In genomic region chr2:156394282-156394681, GRCm38 (mm10) we compare ENCODE assay signal across 18 mouse cellular contexts. TPM values are rescaled to one million over a fixed set of nuclear protein-coding genes. Genes with fewer than 3 reads are reported as not detected.
DNase-seq lines count a peak whose midpoint lies in the region; ATAC-seq and TF ChIP-seq lines count a peak whose summit lies in the region.
"Had no signal": no experiment of that assay in that cellular context is flagged by ENCODE, and none has a peak within 500 bp of the region (broad histone marks: within the 10 kb centered on the region; RNA-seq: fewer than 3 reads in every experiment).

No protein-coding gene starts in this region.

- no peak overlapping the region for H3K4me2 ChIP-seq in hindbrain, postnatal 0 days (ENCODE audit: low read depth, low read length)
- H3K4me2 ChIP-seq in hindbrain, embryonic 11.5 days (replicated peaks; ENCODE audit: low read depth, low read length), result no peak overlapping the region
- no peak overlapping the region for H3K4me2 ChIP-seq in midbrain, postnatal 0 days (ENCODE audit: low read depth, low read length, poor library complexity, severe bottlenecking)
- H3K4me2 ChIP-seq in hindbrain, embryonic 14.5 days (replicated peaks), result no peak overlapping the region
- no peak overlapping the region for H3K4me2 ChIP-seq in forebrain, embryonic 16.5 days (ENCODE audit: low read length)
- H3K4me2 ChIP-seq: limb, embryonic 12.5 days had no signal

- ATAC-seq in hindbrain, postnatal 0 days, result no peak
- ATAC-seq in hindbrain, embryonic 11.5 days (ENCODE audit: low FRiP score), result no peak
- no peak for ATAC-seq in midbrain, postnatal 0 days (ENCODE audit: low FRiP score)
- ATAC-seq in hindbrain, embryonic 14.5 days (ENCODE audit: low FRiP score), result no peak
- no peak for ATAC-seq in forebrain, embryonic 16.5 days

- no peak for DNase-seq in hindbrain, postnatal 0 days (ENCODE audit: low spot score)
- no peak for DNase-seq in hindbrain, embryonic 11.5 days (ENCODE audit: low spot score)
- no peak for DNase-seq in midbrain, postnatal 0 days (ENCODE audit: low spot score)
- no peak for DNase-seq in midbrain, embryonic 10.5 days (ENCODE audit: low spot score)
- DNase-seq in MEL (ENCODE audit: low read depth, low spot score), result peak; percentile 74
- peak; percentile 51 for DNase-seq in splenic B cell, adult 2 months (ENCODE audit: low read depth, low spot score)
- DNase-seq in hindbrain, embryonic 14.5 days (ENCODE audit: low spot score), result no peak
- DNase-seq: adrenal gland, adult 8-10 months; cerebellum, adult 8-10 months; heart, postnatal 10 days; kidney, postnatal 25 days; layer of hippocampus, postnatal 36 days; lung, adult 2 months had no signal

- H3K36me3 ChIP-seq in hindbrain, postnatal 0 days (ENCODE audit: insufficient read depth, low read length), result no peaks in the 10 kb centered on the region
- H3K36me3 ChIP-seq in hindbrain, embryonic 11.5 days (ENCODE audit: control insufficient read depth, insufficient read depth, low read length), result no peaks in the 10 kb centered on the region
- no peaks in the 10 kb centered on the region for H3K36me3 ChIP-seq in midbrain, postnatal 0 days (ENCODE audit: insufficient read depth, low read length)
- H3K36me3 ChIP-seq in midbrain, embryonic 10.5 days, result no peaks in the 10 kb centered on the region
- H3K36me3 ChIP-seq in MEL (ENCODE audit: control insufficient read depth in 1 of 2, insufficient read depth in 2 of 2, low read length in 2 of 2), result peaks cover 0 to 2% of the 10 kb centered on the region in 2 experiments; a peak in 1 of 4 replicates
- no peaks in the 10 kb centered on the region for H3K36me3 ChIP-seq in splenic B cell, adult 2 months (ENCODE audit: control insufficient read depth, insufficient read depth, low read length, poor library complexity, severe bottlenecking)
- H3K36me3 ChIP-seq in hindbrain, embryonic 14.5 days (replicated peaks; ENCODE audit: control insufficient read depth, insufficient read depth), result no peaks in the 10 kb centered on the region
- H3K36me3 ChIP-seq in forebrain, embryonic 16.5 days (ENCODE audit: control insufficient read depth, insufficient read depth), result no peaks in the 10 kb centered on the region
- H3K36me3 ChIP-seq: embryonic facial prominence, embryonic 10.5 days; limb, embryonic 12.5 days had no signal

- no peaks in the 10 kb centered on the region for H3K9me3 ChIP-seq in hindbrain, postnatal 0 days (ENCODE audit: low read length)
- H3K9me3 ChIP-seq in hindbrain, embryonic 11.5 days (ENCODE audit: control insufficient read depth, low read length), result no peaks in the 10 kb centered on the region
- H3K9me3 ChIP-seq in midbrain, postnatal 0 days (ENCODE audit: low read length), result no peaks in the 10 kb centered on the region
- no peaks in the 10 kb centered on the region for H3K9me3 ChIP-seq in midbrain, embryonic 10.5 days (replicated peaks)
- no peaks in the 10 kb centered on the region for H3K9me3 ChIP-seq in MEL (replicated peaks; ENCODE audit: insufficient read depth, low read length)
- H3K9me3 ChIP-seq in hindbrain, embryonic 14.5 days (ENCODE audit: control insufficient read depth, low read length), result no peaks in the 10 kb centered on the region
- no peaks in the 10 kb centered on the region for H3K9me3 ChIP-seq in forebrain, embryonic 16.5 days (ENCODE audit: control insufficient read depth, low read length)
- H3K9me3 ChIP-seq: embryonic facial prominence, embryonic 10.5 days; limb, embryonic 12.5 days; megakaryocyte, embryonic 14.5 days had no signal

- WGBS in hindbrain, postnatal 0 days, result 94% methylated on average over 4 of the region's 4 CpGs
- WGBS in hindbrain, embryonic 11.5 days, result 94% methylated on average over 4 of the region's 4 CpGs
- 90% methylated on average over 4 of the region's 4 CpGs for WGBS in midbrain, postnatal 0 days
- WGBS in midbrain, embryonic 10.5 days, result 94% methylated on average over 4 of the region's 4 CpGs
- WGBS in hindbrain, embryonic 14.5 days, result 98% methylated on average over 4 of the region's 4 CpGs
- 98% methylated on average over 4 of the region's 4 CpGs for WGBS in forebrain, embryonic 16.5 days

- peaks cover 2% of the 10 kb centered on the region; the same call in 1 of the 2 replicates for H3K79me2 ChIP-seq in MEL (ENCODE audit: control insufficient read depth, insufficient read depth, low read length, poor library complexity)

- peaks cover 4% of the 10 kb centered on the region; the same call in 1 of the 2 replicates for H3K4me1 ChIP-seq in hindbrain, postnatal 0 days (ENCODE audit: insufficient read depth, low read length)
- H3K4me1 ChIP-seq in hindbrain, embryonic 11.5 days (replicated peaks; ENCODE audit: control insufficient read depth, insufficient read depth, low read length), result no peaks in the 10 kb centered on the region; the same call in 1 of the 2 replicates
- H3K4me1 ChIP-seq in midbrain, postnatal 0 days (ENCODE audit: insufficient read depth, low read length), result no peaks in the 10 kb centered on the region
- H3K4me1 ChIP-seq in midbrain, embryonic 10.5 days, result peaks cover 7% of the 10 kb centered on the region
- H3K4me1 ChIP-seq in MEL (ENCODE audit: control insufficient read depth in 1 of 2, insufficient read depth in 2 of 2, low read length in 2 of 2), result peaks cover 0 to 5% of the 10 kb centered on the region in 2 experiments; a peak in 2 of 4 replicates
- no peaks in the 10 kb centered on the region for H3K4me1 ChIP-seq in hindbrain, embryonic 14.5 days (replicated peaks; ENCODE audit: control insufficient read depth, insufficient read depth, low read length)
- peaks cover 5% of the 10 kb centered on the region for H3K4me1 ChIP-seq in forebrain, embryonic 16.5 days (replicated peaks; ENCODE audit: control insufficient read depth, insufficient read depth, low read length)

- TF ChIP-seq RAD21 in MEL (IDR thresholded peaks at IDR 0.05; ENCODE audit: low read depth, low read length), result peak; percentile 55

- H3K27ac ChIP-seq in hindbrain, postnatal 0 days, result no peak overlapping the region
- H3K27ac ChIP-seq in hindbrain, embryonic 11.5 days (ENCODE audit: low read depth, low read length), result no peak overlapping the region
- H3K27ac ChIP-seq in midbrain, postnatal 0 days (ENCODE audit: low read depth, low read length), result no peak overlapping the region
- no peak overlapping the region for H3K27ac ChIP-seq in midbrain, embryonic 10.5 days (replicated peaks)
- no peak overlapping the region for H3K27ac ChIP-seq in MEL (ENCODE audit: control insufficient read depth, low read depth, low read length)
- no peak overlapping the region for H3K27ac ChIP-seq in hindbrain, embryonic 14.5 days
- H3K27ac ChIP-seq in forebrain, embryonic 16.5 days (ENCODE audit: low read length), result no peak overlapping the region
- H3K27ac ChIP-seq: limb, embryonic 12.5 days had no signal

- H3K27me3 ChIP-seq in hindbrain, postnatal 0 days (ENCODE audit: insufficient read depth, low read length), result no peaks in the 10 kb centered on the region
- H3K27me3 ChIP-seq in hindbrain, embryonic 11.5 days (ENCODE audit: control insufficient read depth, insufficient read depth, low read length), result no peaks in the 10 kb centered on the region
- H3K27me3 ChIP-seq in midbrain, postnatal 0 days (ENCODE audit: insufficient read depth, low read length), result no peaks in the 10 kb centered on the region
- H3K27me3 ChIP-seq in midbrain, embryonic 10.5 days (ENCODE audit: low read depth, poor library complexity, severe bottlenecking), result no peaks in the 10 kb centered on the region
- H3K27me3 ChIP-seq in MEL (ENCODE audit: control insufficient read depth in 1 of 2, insufficient read depth in 2 of 2, low read length in 2 of 2), result no peaks in the 10 kb centered on the region
- H3K27me3 ChIP-seq in splenic B cell, adult 2 months (ENCODE audit: control insufficient read depth, insufficient read depth, low read length, poor library complexity, severe bottlenecking), result no peaks in the 10 kb centered on the region
- no peaks in the 10 kb centered on the region for H3K27me3 ChIP-seq in hindbrain, embryonic 14.5 days (ENCODE audit: control insufficient read depth, insufficient read depth, low read length)
- no peaks in the 10 kb centered on the region for H3K27me3 ChIP-seq in forebrain, embryonic 16.5 days (replicated peaks; ENCODE audit: control insufficient read depth, insufficient read depth, low read length)
- H3K27me3 ChIP-seq: limb, embryonic 12.5 days had no signal

- H3K9ac ChIP-seq in hindbrain, postnatal 0 days (replicated peaks; ENCODE audit: low read length), result no peak overlapping the region
- no peak overlapping the region for H3K9ac ChIP-seq in hindbrain, embryonic 11.5 days (ENCODE audit: low read depth, low read length)
- H3K9ac ChIP-seq in midbrain, postnatal 0 days (replicated peaks; ENCODE audit: low read length, poor library complexity, severe bottlenecking), result no peak overlapping the region
- H3K9ac ChIP-seq in MEL (ENCODE audit: control insufficient read depth, low read depth, low read length, poor library complexity, severe bottlenecking), result no peak overlapping the region
- no peak overlapping the region for H3K9ac ChIP-seq in hindbrain, embryonic 14.5 days
- no peak overlapping the region for H3K9ac ChIP-seq in forebrain, embryonic 16.5 days (replicated peaks; ENCODE audit: low read depth, low read length)
- H3K9ac ChIP-seq: limb, embryonic 12.5 days had no signal

- TF ChIP-seq POLR2A in MEL (IDR thresholded peaks at IDR 0.05; ENCODE audit: control insufficient read depth in 1 of 2, insufficient read depth in 1 of 2, low read depth in 1 of 2, low read length in 2 of 2, poor library complexity in 1 of 2), result no peak

- peak; percentile 37 for TF ChIP-seq CTCF in hindbrain, postnatal 0 days (IDR thresholded peaks at IDR 0.05; ENCODE audit: low read depth)
- peak; percentile 53 for TF ChIP-seq CTCF in midbrain, postnatal 0 days (IDR thresholded peaks at IDR 0.05)
- TF ChIP-seq CTCF in MEL (IDR thresholded peaks at IDR 0.05 in 2 of 3, conservative IDR thresholded peaks at IDR 0.05 in 1 of 3; ENCODE audit: control insufficient read depth in 1 of 3, insufficient read depth in 1 of 3, low read depth in 2 of 3, low read length in 3 of 3, poor library complexity in 1 of 3, severe bottlenecking in 1 of 3), result peak; percentile 34 to 75 (median 43); a peak in 5 of 6 replicates

- no peak overlapping the region for H3K4me3 ChIP-seq in hindbrain, postnatal 0 days (ENCODE audit: low read length)
- no peak overlapping the region for H3K4me3 ChIP-seq in hindbrain, embryonic 11.5 days (ENCODE audit: low read depth, low read length)
- H3K4me3 ChIP-seq in midbrain, postnatal 0 days (ENCODE audit: low read depth, low read length), result no peak overlapping the region
- no peak overlapping the region for H3K4me3 ChIP-seq in midbrain, embryonic 10.5 days
- H3K4me3 ChIP-seq in MEL (ENCODE audit: control insufficient read depth in 1 of 2, insufficient read depth in 1 of 2, low read depth in 2 of 2, low read length in 2 of 2), result no peak overlapping the region
- no peak overlapping the region for H3K4me3 ChIP-seq in hindbrain, embryonic 14.5 days (replicated peaks; ENCODE audit: low read length)
- no peak overlapping the region for H3K4me3 ChIP-seq in forebrain, embryonic 16.5 days (replicated peaks; ENCODE audit: low read length)
- H3K4me3 ChIP-seq: embryonic facial prominence, embryonic 10.5 days; limb, embryonic 12.5 days; megakaryocyte, embryonic 14.5 days had no signal

- no peak for TF ChIP-seq EP300 in MEL (IDR thresholded peaks at IDR 0.05; ENCODE audit: low read depth in 1 of 2, low read length in 2 of 2)

RNA-seq across cellular contexts. Expression of gene Epb41l1, which starts 26.4 kb away (rescaled TPM):
- total RNA-seq in hindbrain, postnatal 0 days (2014; rRNA removed), result 228 and 259 TPM in 2 replicates
- 10.7 and 11.2 TPM in 2 replicates for polyA plus RNA-seq in hindbrain, postnatal 0 days (2015; fragmentation: Nextera tagmentation; extraction: Ambion mirVana)
- polyA plus RNA-seq in hindbrain, embryonic 11.5 days (2014; fragmentation: Nextera tagmentation; extraction: Ambion mirVana), result 4.0 and 5.0 TPM in 2 replicates
- total RNA-seq in midbrain, postnatal 0 days (2014; rRNA removed), result 261 and 263 TPM in 2 replicates
- polyA plus RNA-seq in midbrain, postnatal 0 days (2015; fragmentation: Nextera tagmentation; extraction: Ambion mirVana), result 12.7 and 12.9 TPM in 2 replicates
- 1.3 and 1.8 TPM in 2 replicates for polyA plus RNA-seq in midbrain, embryonic 10.5 days (2016; fragmentation: Nextera tagmentation; extraction: Ambion mirVana)
- total RNA-seq in MEL (2012; rRNA removed), result 1.5 and 2.9 TPM in 2 replicates
- polyA plus RNA-seq in MEL (2012; ENCODE audit: insufficient read depth in 1 of 2, insufficient read length in 2 of 2, low read depth in 1 of 2, low replicate concordance in 2 of 2, missing spikeins in 1 of 2), result 1 to 10 TPM in 1 of 2 experiments, not detected in 1; 7.3 TPM
- polyA plus RNA-seq in hindbrain, embryonic 14.5 days (2014; fragmentation: Nextera tagmentation; extraction: Ambion mirVana), result 19.5 and 24.3 TPM in 2 replicates
- 10.7 and 15.5 TPM in 2 replicates for polyA plus RNA-seq in forebrain, embryonic 16.5 days (2015; fragmentation: Nextera tagmentation; extraction: Ambion mirVana)
- total RNA-seq: granulocyte monocyte progenitor cell, adult 5-6 weeks had no signal

Comparison
In these comparisons a context has a peak if more than half of its experiments do, and no peak if none do; other contexts are left out.
1. DNase-seq: peak in MEL (single experiment) and splenic B cell, adult 2 months (single experiment); none in hindbrain, postnatal 0 days (single experiment), hindbrain, embryonic 11.5 days (single experiment), midbrain, postnatal 0 days (single experiment), midbrain, embryonic 10.5 days (single experiment) and hindbrain, embryonic 14.5 days (single experiment).
2. Peak in every context shown above with its lines, with median percentiles within 50 percentile points of each other: CTCF ChIP-seq.